ENCODE assay signal across 13 mouse cellular contexts in genomic region chr1:164897163-164897817, GRCm38 (mm10). TPM values are rescaled to one million over a fixed set of nuclear protein-coding genes. Genes with fewer than 3 reads are reported as not detected.
DNase-seq lines count a peak whose midpoint lies in the region; ATAC-seq and TF ChIP-seq lines count a peak whose summit lies in the region.
"Had no signal": no experiment of that assay in that cellular context is flagged by ENCODE, and none has a peak within 500 bp of the region (broad histone marks: within the 10 kb centered on the region; RNA-seq: fewer than 3 reads in every experiment).

No protein-coding gene starts in this region.

- DNase-seq in forebrain, embryonic 10.5 days (ENCODE audit: extremely low spot score, low spot score), result no peak
- no peak for DNase-seq in hindbrain, embryonic 10.5 days (ENCODE audit: low spot score)
- DNase-seq in hindbrain, postnatal 0 days (ENCODE audit: low spot score), result no peak
- no peak for DNase-seq in adrenal gland, adult 2 months
- DNase-seq in thymus, adult 2 months, result no peak
- DNase-seq: cerebellum, adult 11 months; liver had no signal

- H3K9me3 ChIP-seq in forebrain, embryonic 10.5 days, result no peaks in the 10 kb centered on the region
- no peaks in the 10 kb centered on the region for H3K9me3 ChIP-seq in forebrain, embryonic 15.5 days
- no peaks in the 10 kb centered on the region for H3K9me3 ChIP-seq in hindbrain, embryonic 10.5 days
- H3K9me3 ChIP-seq in hindbrain, postnatal 0 days (ENCODE audit: low read length), result no peaks in the 10 kb centered on the region
- H3K9me3 ChIP-seq in midbrain, embryonic 13.5 days, result no peaks in the 10 kb centered on the region

- H3K9ac ChIP-seq in forebrain, embryonic 15.5 days (replicated peaks), result no peak overlapping the region
- no peak overlapping the region for H3K9ac ChIP-seq in hindbrain, postnatal 0 days (replicated peaks; ENCODE audit: low read length)
- no peak overlapping the region for H3K9ac ChIP-seq in midbrain, embryonic 13.5 days (replicated peaks)

- no peak for TF ChIP-seq CTCF in hindbrain, postnatal 0 days (IDR thresholded peaks at IDR 0.05; ENCODE audit: low read depth)
- TF ChIP-seq CTCF in thymus, adult 2 months (IDR thresholded peaks at IDR 0.05; ENCODE audit: borderline replicate concordance, control insufficient read depth, extremely low read depth, insufficient read depth, low read length, poor library complexity), result no peak

- H3K36me3 ChIP-seq in forebrain, embryonic 10.5 days (replicated peaks), result no peaks in the 10 kb centered on the region
- H3K36me3 ChIP-seq in forebrain, embryonic 15.5 days, result no peaks in the 10 kb centered on the region
- H3K36me3 ChIP-seq in hindbrain, embryonic 10.5 days, result no peaks in the 10 kb centered on the region
- H3K36me3 ChIP-seq in hindbrain, postnatal 0 days (ENCODE audit: insufficient read depth, low read length), result no peaks in the 10 kb centered on the region
- H3K36me3 ChIP-seq in midbrain, embryonic 13.5 days, result no peaks in the 10 kb centered on the region
- no peaks in the 10 kb centered on the region for H3K36me3 ChIP-seq in thymus, adult 2 months (ENCODE audit: control insufficient read depth, insufficient read depth, low read length)
- H3K36me3 ChIP-seq: G1E had no signal

- WGBS in forebrain, embryonic 10.5 days, result 47% methylated on average over 5 of the region's 5 CpGs
- whole genome bisulfite sequencing in forebrain, embryonic 15.5 days, result 33% methylated on average over 5 of the region's 5 CpGs
- 50% methylated on average over 5 of the region's 5 CpGs for WGBS in hindbrain, embryonic 10.5 days
- 34% methylated on average over 5 of the region's 5 CpGs for WGBS in hindbrain, postnatal 0 days
- 33% methylated on average over 5 of the region's 5 CpGs for WGBS in midbrain, embryonic 13.5 days
- 89% methylated on average over 5 of the region's 5 CpGs for WGBS in thymus, adult 2 months

- no peak overlapping the region for H3K4me3 ChIP-seq in forebrain, embryonic 10.5 days
- no peak overlapping the region for H3K4me3 ChIP-seq in forebrain, embryonic 15.5 days
- no peak overlapping the region for H3K4me3 ChIP-seq in hindbrain, embryonic 10.5 days
- no peak overlapping the region for H3K4me3 ChIP-seq in hindbrain, postnatal 0 days (ENCODE audit: low read length)
- H3K4me3 ChIP-seq in brown adipose tissue, adult 24 weeks (ENCODE audit: insufficient read depth, low read depth, low read length), result no peak overlapping the region
- H3K4me3 ChIP-seq in midbrain, embryonic 13.5 days (replicated peaks), result no peak overlapping the region
- no peak overlapping the region for H3K4me3 ChIP-seq in thymus, adult 2 months (ENCODE audit: control insufficient read depth, insufficient read depth, low read length)

- no peak for TF ChIP-seq POLR2A in thymus, adult 2 months (IDR thresholded peaks at IDR 0.05; ENCODE audit: control insufficient read depth, extremely low read depth, insufficient read depth, low read length, poor library complexity)

- no peak overlapping the region for H3K4me2 ChIP-seq in forebrain, embryonic 15.5 days (replicated peaks)
- H3K4me2 ChIP-seq in hindbrain, postnatal 0 days (ENCODE audit: low read depth, low read length), result no peak overlapping the region
- no peak overlapping the region for H3K4me2 ChIP-seq in midbrain, embryonic 13.5 days (replicated peaks)

- 0 out of 2 replicates have a peak overlapping the region, but pooled peaks have one; percentile 20 for H3K27ac ChIP-seq in forebrain, embryonic 10.5 days
- no peak overlapping the region for H3K27ac ChIP-seq in forebrain, embryonic 15.5 days (replicated peaks)
- H3K27ac ChIP-seq in hindbrain, embryonic 10.5 days, result peak overlapping the region; percentile 59; the same call in 1 of the 2 replicates
- no peak overlapping the region for H3K27ac ChIP-seq in hindbrain, postnatal 0 days
- peak overlapping the region; percentile 88 for H3K27ac ChIP-seq in brown adipose tissue, adult 24 weeks (replicated peaks; ENCODE audit: low read depth, low read length)
- peak overlapping the region; percentile 83 for H3K27ac ChIP-seq in midbrain, embryonic 13.5 days
- no peak overlapping the region for H3K27ac ChIP-seq in thymus, adult 2 months (ENCODE audit: control insufficient read depth, insufficient read depth, low read length)

- no peak for ATAC-seq in forebrain, embryonic 15.5 days (replicated peaks)
- no peak for ATAC-seq in hindbrain, postnatal 0 days
- ATAC-seq in midbrain, embryonic 13.5 days, result peak; percentile 69

- peaks cover 18% of the 10 kb centered on the region for H3K27me3 ChIP-seq in forebrain, embryonic 10.5 days (ENCODE audit: poor library complexity, severe bottlenecking)
- no peaks in the 10 kb centered on the region for H3K27me3 ChIP-seq in forebrain, embryonic 15.5 days
- peaks cover 13% of the 10 kb centered on the region; the same call in 1 of the 2 replicates for H3K27me3 ChIP-seq in hindbrain, embryonic 10.5 days (ENCODE audit: insufficient read depth, poor library complexity, severe bottlenecking)
- H3K27me3 ChIP-seq in hindbrain, postnatal 0 days (ENCODE audit: insufficient read depth, low read length), result no peaks in the 10 kb centered on the region
- 0 out of 2 replicates have a peak, but pooled peaks cover 3% of the 10 kb centered on the region for H3K27me3 ChIP-seq in midbrain, embryonic 13.5 days
- no peaks in the 10 kb centered on the region for H3K27me3 ChIP-seq in thymus, adult 2 months (ENCODE audit: control insufficient read depth, insufficient read depth, low read length)

- peaks cover 29% of the 10 kb centered on the region for H3K4me1 ChIP-seq in forebrain, embryonic 10.5 days
- H3K4me1 ChIP-seq in forebrain, embryonic 15.5 days, result peaks cover 9% of the 10 kb centered on the region; the same call in 1 of the 2 replicates
- peaks cover 26% of the 10 kb centered on the region for H3K4me1 ChIP-seq in hindbrain, embryonic 10.5 days (replicated peaks)
- H3K4me1 ChIP-seq in hindbrain, postnatal 0 days (ENCODE audit: insufficient read depth, low read length), result peaks cover 4% of the 10 kb centered on the region; the same call in 1 of the 2 replicates
- 0 out of 2 replicates have a peak, but pooled peaks cover 3% of the 10 kb centered on the region for H3K4me1 ChIP-seq in brown adipose tissue, adult 24 weeks (ENCODE audit: control insufficient read depth, insufficient read depth, insufficient read length, low read length)
- H3K4me1 ChIP-seq in midbrain, embryonic 13.5 days (replicated peaks), result peaks cover 29% of the 10 kb centered on the region
- H3K4me1 ChIP-seq in thymus, adult 2 months (replicated peaks; ENCODE audit: control insufficient read depth, insufficient read depth, low read length), result no peaks in the 10 kb centered on the region

RNA-seq across cellular contexts. Expression of gene Xcl1, which starts 38.0 kb away (rescaled TPM):
- polyA plus RNA-seq in forebrain, embryonic 10.5 days (2016; fragmentation: Nextera tagmentation; extraction: Ambion mirVana), result not detected in 2 replicates
- not detected in 2 replicates for polyA plus RNA-seq in forebrain, embryonic 15.5 days (2015; fragmentation: Nextera tagmentation; extraction: Ambion mirVana)
- not detected in 2 replicates for polyA plus RNA-seq in hindbrain, embryonic 10.5 days (2016; fragmentation: Nextera tagmentation; extraction: Ambion mirVana)
- not detected in 2 replicates for total RNA-seq in hindbrain, postnatal 0 days (2014; rRNA removed)
- not detected in 2 replicates for polyA plus RNA-seq in hindbrain, postnatal 0 days (2015; fragmentation: Nextera tagmentation; extraction: Ambion mirVana)
- polyA plus RNA-seq in brown adipose tissue, adult 24 weeks (2012; ENCODE audit: insufficient read depth, insufficient read length, missing spikeins), result not detected in 2 replicates
- not detected in 2 replicates for polyA plus RNA-seq in midbrain, embryonic 13.5 days (2015; fragmentation: Nextera tagmentation; extraction: Ambion mirVana)
- under 1 TPM in 1 of 2 experiments, not detected in 1; 0.83 TPM for total RNA-seq in adrenal gland, adult 2 months (2021)
- not detected in 2 replicates for polyA plus RNA-seq in adrenal gland, adult 2 months (2012; rRNA removed)
- polyA plus RNA-seq in thymus, adult 2 months (2012; rRNA removed), result 1.9 and 2.8 TPM in 2 replicates
- total RNA-seq: G1E; gastrocnemius, postnatal 4 days; left cerebral cortex, adult 8-10 months had no signal
- polyA plus RNA-seq: G1E had no signal

Comparison
In these comparisons a context has a peak if more than half of its experiments do, and no peak if none do; other contexts are left out.
1. H3K27ac ChIP-seq: peak in forebrain, embryonic 10.5 days (single experiment), hindbrain, embryonic 10.5 days (single experiment), brown adipose tissue, adult 24 weeks (single experiment) and midbrain, embryonic 13.5 days (single experiment); none in forebrain, embryonic 15.5 days (single experiment), hindbrain, postnatal 0 days (single experiment) and thymus, adult 2 months (single experiment).